Mouse (Mus musculus): Measurements from ENCODE around the gene Tbc1d24. TPM values are rescaled to one million over a fixed set of nuclear protein-coding genes. Genes with fewer than 3 reads are reported as not detected.

The Tbc1d24 gene
- total RNA-seq, 1 experiment from 2014 or later: 1.0 TPM

DNA sequence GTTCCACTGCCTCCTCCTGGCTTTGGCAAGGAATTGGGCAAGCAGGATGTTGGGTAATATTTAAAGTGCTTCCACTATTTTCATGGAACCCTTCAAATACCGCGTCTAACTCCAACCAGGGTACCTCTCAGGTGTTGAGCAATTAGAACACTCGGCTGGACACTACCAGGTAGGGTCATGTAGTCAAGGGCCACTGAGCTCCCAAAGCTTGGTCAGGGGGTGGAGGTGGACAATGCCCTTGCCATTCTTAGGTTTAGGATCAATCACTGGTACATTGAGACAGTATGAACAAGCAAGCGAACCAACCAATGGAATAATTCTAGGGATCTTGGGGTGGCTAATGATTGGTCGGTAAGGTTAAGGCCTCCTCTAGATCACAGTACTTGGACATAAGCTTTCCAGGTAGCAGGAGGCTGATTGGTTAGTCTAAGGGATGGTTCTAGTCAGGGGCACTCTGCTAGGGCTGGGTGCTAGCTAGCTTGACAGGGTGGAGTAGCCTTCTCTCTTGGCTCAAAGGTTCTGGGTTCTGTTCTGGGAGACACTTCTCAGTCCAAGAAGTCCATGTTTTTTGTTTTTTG is 7.2 kb upstream of the Tbc1d24 start:
- no peak for ATAC-seq (replicated peaks; ENCODE audit: insufficient number of reproducible peaks, low FRiP score, low TSS enrichment, poor library complexity, severe bottlenecking)

DNA sequence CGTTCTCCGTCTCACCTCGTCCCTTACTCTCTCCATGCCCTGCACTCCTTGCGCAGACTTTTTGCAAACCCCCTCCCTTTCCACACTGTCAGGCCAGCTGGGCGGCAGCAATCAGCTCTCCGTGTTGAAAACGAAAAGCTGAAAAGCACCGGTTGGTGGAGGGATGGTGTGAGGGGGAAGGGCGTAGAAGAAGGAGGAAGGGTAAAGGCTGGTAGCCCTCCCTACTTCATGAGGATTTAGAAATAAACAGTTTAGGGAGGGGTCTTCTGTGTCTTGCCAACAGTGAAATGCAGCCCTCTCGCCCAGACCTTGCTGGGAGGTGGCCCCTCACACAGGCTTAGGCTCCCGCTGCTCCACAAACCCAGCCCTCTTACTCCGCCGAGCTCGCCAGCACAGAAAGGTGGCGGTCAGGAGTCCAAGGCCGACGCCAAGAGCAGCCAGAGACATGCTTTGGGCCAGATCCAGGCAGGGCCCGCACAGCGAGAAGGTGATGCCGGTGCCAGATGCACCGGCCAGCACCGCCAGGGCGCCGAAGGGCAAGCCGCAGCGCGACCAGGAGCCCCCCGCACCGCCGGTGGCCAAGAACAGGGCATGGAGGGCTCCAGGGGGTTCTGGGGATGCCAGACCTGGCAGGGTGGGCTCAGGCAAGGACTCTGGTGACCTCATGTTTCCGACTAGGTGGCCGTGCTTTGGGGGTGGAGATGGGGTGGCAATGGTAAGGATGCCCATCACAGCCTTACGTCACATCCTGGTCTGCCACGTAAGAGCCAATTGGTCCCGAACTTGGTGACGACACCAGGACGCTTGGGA is 6.5 kb upstream of the Tbc1d24 start:
- peak; percentile 32; the same call in 1 of the 2 replicates for ATAC-seq (replicated peaks; ENCODE audit: insufficient number of reproducible peaks, low FRiP score, low TSS enrichment, poor library complexity, severe bottlenecking)

GRCm38 (mm10) chr17:24210591-24210990 is 5.2 kb upstream of the Tbc1d24 start:
- no peak for ATAC-seq (replicated peaks; ENCODE audit: insufficient number of reproducible peaks, low FRiP score, low TSS enrichment, poor library complexity, severe bottlenecking)

- ATAC-seq (replicated peaks; ENCODE audit: insufficient number of reproducible peaks, low FRiP score, low TSS enrichment, poor library complexity, severe bottlenecking): no peak
Measured at GRCm38 (mm10) chr17:24209916-24210240, 4.5 kb upstream of the Tbc1d24 start.

GRCm38 (mm10) chr17:24209043-24209915 is 3.9 kb upstream of the Tbc1d24 start, which contains the start of gene Ntn3:
Gene Ntn3, minus strand, starts transcription at chr17:24209531.
- ATAC-seq (replicated peaks; ENCODE audit: insufficient number of reproducible peaks, low FRiP score, low TSS enrichment, poor library complexity, severe bottlenecking): no peak

DNA sequence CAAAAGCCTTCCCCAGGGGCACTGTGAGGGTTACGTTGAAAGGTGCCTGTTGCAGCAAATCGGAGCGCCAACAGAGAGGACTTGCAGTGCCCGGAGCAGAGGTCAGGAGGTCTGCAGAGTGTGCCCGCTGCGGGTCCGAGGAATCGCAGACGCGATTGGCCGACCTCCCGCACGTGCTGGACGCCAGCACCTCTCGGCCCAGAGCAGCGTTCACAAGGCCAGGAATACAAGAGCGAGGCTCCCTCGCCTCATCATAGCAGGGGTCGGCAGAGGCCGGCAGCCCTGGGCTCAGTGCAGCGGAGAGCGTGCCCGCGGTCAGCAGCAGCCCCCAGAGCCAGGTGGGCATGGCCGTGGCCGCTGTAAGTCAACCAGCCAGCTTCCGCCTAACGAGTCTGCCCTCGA is 3.3 kb upstream of the Tbc1d24 start:
- ATAC-seq (replicated peaks; ENCODE audit: insufficient number of reproducible peaks, low FRiP score, low TSS enrichment, poor library complexity, severe bottlenecking): no peak

DNA sequence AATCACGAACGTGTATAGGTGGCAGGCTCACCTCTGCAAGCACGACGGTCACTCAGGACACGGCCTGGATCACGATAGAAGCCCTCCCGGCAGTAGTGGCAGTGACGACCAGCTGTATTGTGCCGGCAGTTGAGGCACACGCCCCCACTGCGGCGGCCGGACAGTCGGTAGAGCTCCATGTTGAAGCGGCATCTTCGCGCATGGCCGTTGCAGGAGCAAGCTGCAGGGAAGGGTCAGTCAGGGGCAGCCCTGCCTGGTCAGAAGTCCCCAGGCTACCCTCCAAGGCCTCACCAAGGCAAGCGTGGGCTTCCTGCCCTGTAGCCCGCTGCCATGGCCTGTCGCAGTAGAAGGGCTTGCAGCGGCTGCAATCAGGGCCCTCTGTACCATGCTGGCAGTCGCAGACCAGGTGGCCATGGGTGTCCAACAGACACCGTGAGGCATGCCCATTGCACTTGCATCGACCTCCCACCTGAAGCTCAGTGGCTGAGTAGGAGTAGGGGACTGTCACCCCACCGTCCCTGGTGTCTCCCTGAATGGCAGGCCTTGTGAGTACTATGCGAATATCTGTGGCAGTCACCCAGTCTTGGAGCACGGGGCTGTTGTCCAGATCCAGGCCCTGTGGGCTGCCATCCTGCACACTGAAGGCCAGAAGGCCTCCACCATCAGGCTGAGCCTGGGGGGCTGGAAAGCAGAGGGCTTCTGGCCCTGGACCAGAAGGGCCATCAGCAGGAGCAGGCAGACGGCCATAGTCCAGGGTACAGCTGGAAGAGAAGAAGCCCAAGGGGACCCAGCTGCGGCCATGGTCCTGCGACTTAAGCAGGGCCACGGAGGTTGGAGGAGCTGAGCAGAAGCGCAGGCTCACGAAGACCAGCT is 2.6 kb upstream of the Tbc1d24 start:
- ATAC-seq (replicated peaks; ENCODE audit: insufficient number of reproducible peaks, low FRiP score, low TSS enrichment, poor library complexity, severe bottlenecking): no peak

DNA sequence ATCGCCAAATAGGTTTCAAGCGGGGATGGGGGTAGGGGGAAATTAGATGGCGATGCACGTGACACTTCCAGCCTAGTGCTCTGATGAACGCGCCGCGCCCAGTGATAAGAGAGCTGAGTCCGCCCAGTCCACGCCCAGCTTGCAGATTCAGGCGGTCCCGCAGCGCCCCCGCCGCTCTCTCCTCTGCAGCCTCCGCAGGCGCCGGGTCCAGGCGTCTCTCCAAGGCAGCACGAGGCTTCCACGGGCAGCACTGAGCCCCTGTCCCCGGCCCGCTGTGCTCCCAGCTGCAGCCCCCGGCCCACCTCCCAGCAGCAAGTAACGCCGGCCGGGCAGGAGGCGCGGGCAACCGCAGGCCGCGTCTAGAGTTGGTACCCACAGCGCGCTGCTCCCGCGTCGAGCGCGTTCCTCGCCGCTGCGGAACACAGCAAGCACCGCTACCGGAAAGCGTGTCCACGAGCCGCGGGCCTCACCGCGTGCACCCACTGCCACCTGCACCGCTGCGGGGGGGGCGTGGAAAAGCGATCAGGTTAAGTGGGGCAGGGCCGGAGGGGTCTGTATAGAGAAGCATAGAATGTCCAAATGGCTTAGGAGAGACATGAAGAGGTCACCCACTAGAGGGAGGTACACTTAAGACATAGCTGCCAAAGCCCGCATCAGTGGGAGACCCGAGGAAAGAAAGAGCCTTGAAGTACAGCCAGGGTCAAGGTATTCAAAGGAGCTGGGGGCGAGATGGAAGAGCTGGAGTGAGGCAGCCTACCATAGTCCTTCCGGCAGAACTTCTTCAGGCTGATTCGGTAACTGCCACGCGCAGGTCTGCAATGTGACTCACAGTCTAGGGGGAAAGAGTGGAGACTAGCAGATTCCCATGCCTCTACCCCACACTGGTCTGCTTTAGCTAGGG is 1.3 kb upstream of the Tbc1d24 start:
- no peak for ATAC-seq (replicated peaks; ENCODE audit: insufficient number of reproducible peaks, low FRiP score, low TSS enrichment, poor library complexity, severe bottlenecking)

GRCm38 (mm10) chr17:24205908-24206361 is 573 bp upstream of the Tbc1d24 start:
- peak; percentile 38; the same call in 1 of the 2 replicates for ATAC-seq (replicated peaks; ENCODE audit: insufficient number of reproducible peaks, low FRiP score, low TSS enrichment, poor library complexity, severe bottlenecking)

GRCm38 (mm10) chr17:24204846-24205245 is 516 bp downstream of the Tbc1d24 start:
- 0 out of 2 replicates have a peak, but pooled peaks have one; percentile 1 for ATAC-seq (replicated peaks; ENCODE audit: insufficient number of reproducible peaks, low FRiP score, low TSS enrichment, poor library complexity, severe bottlenecking)

GRCm38 (mm10) chr17:24203611-24204534 is 1.5 kb downstream of the Tbc1d24 start:
- no peak for ATAC-seq (replicated peaks; ENCODE audit: insufficient number of reproducible peaks, low FRiP score, low TSS enrichment, poor library complexity, severe bottlenecking)

GRCm38 (mm10) chr17:24203068-24203467 is 2.3 kb downstream of the Tbc1d24 start:
- no peak for ATAC-seq (replicated peaks; ENCODE audit: insufficient number of reproducible peaks, low FRiP score, low TSS enrichment, poor library complexity, severe bottlenecking)

DNA sequence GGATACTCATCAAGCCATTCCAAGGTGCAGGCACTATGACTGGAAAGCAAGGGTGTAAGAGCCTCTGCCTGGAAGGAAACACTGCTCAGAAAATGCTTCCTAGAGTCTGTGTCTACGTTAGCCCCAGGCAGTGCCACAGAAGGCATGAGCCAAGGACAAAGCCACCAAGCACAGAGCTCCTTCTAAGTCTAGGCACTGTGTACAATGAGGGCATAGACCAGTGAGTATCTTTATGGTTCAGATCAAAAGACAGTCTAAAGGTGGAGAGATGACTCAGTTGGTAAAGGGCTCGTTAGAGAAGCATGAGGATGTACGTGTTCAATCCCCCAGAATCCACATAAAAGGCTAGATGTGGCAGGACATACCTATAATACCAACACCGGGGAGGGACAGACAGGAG is 4.3 kb downstream of the Tbc1d24 start:
- ATAC-seq (replicated peaks; ENCODE audit: insufficient number of reproducible peaks, low FRiP score, low TSS enrichment, poor library complexity, severe bottlenecking): no peak

- ATAC-seq (replicated peaks; ENCODE audit: insufficient number of reproducible peaks, low FRiP score, low TSS enrichment, poor library complexity, severe bottlenecking): no peak
Measured at GRCm38 (mm10) chr17:24199741-24200140, 5.6 kb downstream of the Tbc1d24 start.

DNA sequence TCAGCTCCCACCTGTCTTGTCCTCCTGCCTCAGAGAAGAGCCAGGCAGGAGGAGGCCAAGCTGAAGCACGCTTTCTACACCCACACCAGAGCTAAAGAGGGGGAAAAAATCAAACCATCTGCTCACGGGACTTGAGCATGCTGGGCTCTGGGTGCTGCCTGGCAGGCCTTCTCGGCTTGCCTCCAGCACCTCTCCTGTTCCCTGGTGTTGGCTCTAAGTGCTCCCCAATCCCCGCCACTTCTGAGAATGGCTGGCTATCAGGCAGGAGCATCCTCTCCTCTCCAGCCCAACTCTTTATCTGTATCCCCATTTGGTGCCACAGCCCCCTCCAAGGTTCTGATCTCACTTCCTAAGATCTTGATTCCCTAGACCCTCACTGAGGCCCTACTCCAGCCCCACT is 6.1 kb downstream of the Tbc1d24 start:
- ATAC-seq (replicated peaks; ENCODE audit: insufficient number of reproducible peaks, low FRiP score, low TSS enrichment, poor library complexity, severe bottlenecking): no peak

DNA sequence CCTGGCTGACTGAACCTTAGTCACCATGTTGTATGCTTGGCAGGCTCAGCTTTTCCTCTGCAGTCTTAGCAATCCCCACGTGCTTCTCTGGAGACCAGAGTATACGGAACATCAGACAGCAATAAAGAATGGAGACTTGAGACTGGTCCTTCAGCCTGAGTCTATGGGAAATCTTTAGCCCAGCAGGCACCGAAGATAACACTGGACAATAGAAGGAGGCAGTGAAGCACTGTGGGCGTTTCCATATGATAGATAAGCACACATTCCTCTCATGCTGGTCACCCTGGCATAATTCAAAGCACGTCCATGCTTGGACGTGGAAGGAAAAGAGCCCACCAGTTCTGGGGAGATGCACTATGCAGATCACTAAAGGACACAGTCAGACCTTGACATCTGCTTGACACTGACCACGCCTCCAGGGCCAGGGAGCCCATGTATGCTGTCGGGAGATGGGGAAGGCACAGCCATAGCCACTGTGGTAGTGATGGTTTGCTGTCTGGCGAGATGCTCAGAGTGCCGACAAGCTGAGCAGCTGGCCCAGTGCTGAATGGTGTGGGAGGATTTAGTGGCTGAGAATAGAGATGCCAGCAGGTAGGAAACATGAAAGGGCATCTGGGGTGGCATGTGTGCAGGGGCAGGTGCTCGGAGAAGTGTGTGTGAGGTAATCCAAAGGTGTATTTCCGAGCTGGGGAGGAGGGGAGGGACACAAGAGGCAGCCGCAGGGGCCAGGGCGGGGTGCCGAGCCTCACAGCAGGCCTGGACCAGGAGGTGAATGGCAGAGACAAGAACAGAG is 8.1 kb downstream of the Tbc1d24 start:
- ATAC-seq (replicated peaks; ENCODE audit: insufficient number of reproducible peaks, low FRiP score, low TSS enrichment, poor library complexity, severe bottlenecking): no peak

Measured in monocyte, adult 5-6 weeks (primary cell).